Comparison of ENCODE assay signal across 14 mouse cellular contexts in the genomic region with DNA sequence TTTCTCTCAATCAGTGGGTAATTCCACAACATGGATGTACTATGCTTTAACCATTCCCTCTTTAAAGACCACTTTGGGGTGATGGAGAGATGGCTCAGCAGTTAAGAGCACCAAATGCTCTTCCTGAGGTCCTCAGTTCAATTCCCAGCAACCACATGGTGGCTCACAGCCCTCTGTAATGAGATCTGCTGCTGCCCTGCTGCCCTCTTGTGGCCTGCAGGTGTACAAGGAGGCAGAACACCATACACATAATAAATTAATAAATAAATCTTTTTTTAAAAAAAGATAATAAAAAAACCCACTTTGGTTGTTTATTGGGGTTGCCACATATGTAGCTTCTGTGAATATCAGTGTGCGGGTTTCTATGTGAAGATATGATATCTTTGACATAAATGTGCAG. TPM values are rescaled to one million over a fixed set of nuclear protein-coding genes. Genes with fewer than 3 reads are reported as not detected.
DNase-seq lines count a peak whose midpoint lies in the region; ATAC-seq and TF ChIP-seq lines count a peak whose summit lies in the region.
"Had no signal": no experiment of that assay in that cellular context is flagged by ENCODE, and none has a peak within 500 bp of the region (broad histone marks: within the 10 kb centered on the region; RNA-seq: fewer than 3 reads in every experiment).

No protein-coding gene starts in this region.

- H3K9me3 ChIP-seq in forebrain, postnatal 0 days (ENCODE audit: low read length): no peaks in the 10 kb centered on the region
- H3K9me3 ChIP-seq in forebrain, embryonic 13.5 days (replicated peaks): peaks cover 5% of the 10 kb centered on the region; the same call in 1 of the 2 replicates
- H3K9me3 ChIP-seq: liver, embryonic 15.5 days had no signal

- TF ChIP-seq CTCF in forebrain, postnatal 0 days (IDR thresholded peaks at IDR 0.05; ENCODE audit: low read depth): peak; percentile 26
- TF ChIP-seq CTCF in lung, adult 2 months (IDR thresholded peaks at IDR 0.05; ENCODE audit: insufficient read depth, low read length): peak; percentile 58

- no peak overlapping the region for H3K4me2 ChIP-seq in forebrain, postnatal 0 days (ENCODE audit: low read depth)
- H3K4me2 ChIP-seq in forebrain, embryonic 13.5 days: no peak overlapping the region
- H3K4me2 ChIP-seq: liver, embryonic 15.5 days; midbrain, embryonic 11.5 days had no signal

- ATAC-seq in forebrain, postnatal 0 days: no peak
- ATAC-seq in forebrain, embryonic 13.5 days: no peak

- 94% methylated on average over 1 of the region's 1 CpGs for WGBS in forebrain, postnatal 0 days
- WGBS in forebrain, embryonic 13.5 days: 92% methylated on average over 1 of the region's 1 CpGs
- 91% methylated on average over 1 of the region's 1 CpGs for WGBS in lung, adult 2 months

- TF ChIP-seq POLR2A in lung, adult 2 months (IDR thresholded peaks at IDR 0.05; ENCODE audit: borderline replicate concordance, extremely low read depth, low read depth, low read length): no peak

- H3K27me3 ChIP-seq in forebrain, postnatal 0 days (ENCODE audit: insufficient read depth, low read length): no peaks in the 10 kb centered on the region
- H3K27me3 ChIP-seq in forebrain, embryonic 13.5 days: no peaks in the 10 kb centered on the region
- no peaks in the 10 kb centered on the region for H3K27me3 ChIP-seq in splenic B cell, adult 2 months (ENCODE audit: control insufficient read depth, insufficient read depth, low read length, poor library complexity, severe bottlenecking)
- H3K27me3 ChIP-seq: CH12.LX; liver, embryonic 15.5 days had no signal

- H3K4me1 ChIP-seq in forebrain, postnatal 0 days (ENCODE audit: insufficient read depth): no peaks in the 10 kb centered on the region
- no peaks in the 10 kb centered on the region for H3K4me1 ChIP-seq in forebrain, embryonic 13.5 days
- no peaks in the 10 kb centered on the region for H3K4me1 ChIP-seq in lung, adult 2 months (ENCODE audit: control insufficient read depth, insufficient read depth, low read length)

- H3K27ac ChIP-seq in forebrain, postnatal 0 days (ENCODE audit: low read depth, low read length): no peak overlapping the region
- no peak overlapping the region for H3K27ac ChIP-seq in forebrain, embryonic 13.5 days
- H3K27ac ChIP-seq: liver, embryonic 15.5 days had no signal

- no peak overlapping the region for H3K9ac ChIP-seq in forebrain, postnatal 0 days
- H3K9ac ChIP-seq in forebrain, embryonic 13.5 days: no peak overlapping the region
- H3K9ac ChIP-seq: liver, embryonic 15.5 days had no signal

- DNase-seq in forebrain, postnatal 0 days: no peak
- DNase-seq in lung, adult 2 months: peak; percentile 10
- no peak for DNase-seq in lung, postnatal 14 days
- peak; percentile 57 for DNase-seq in R1 (ENCODE audit: low read depth, low spot score)
- peak; percentile 65 for DNase-seq in splenic B cell, adult 2 months (ENCODE audit: low read depth, low spot score)
- no peak for DNase-seq in spleen, postnatal 36 days (ENCODE audit: low spot score in 2 of 2)
- no peak for DNase-seq in ovary, postnatal 14 days (ENCODE audit: low spot score)
- DNase-seq: heart, adult 18-20 months; retina, postnatal 1 day had no signal

- H3K4me3 ChIP-seq in forebrain, postnatal 0 days (ENCODE audit: low read depth, low read length): no peak overlapping the region
- no peak overlapping the region for H3K4me3 ChIP-seq in forebrain, embryonic 13.5 days
- H3K4me3 ChIP-seq in lung, adult 2 months (replicated peaks; ENCODE audit: extremely low read depth, low read depth, low read length): no peak overlapping the region
- H3K4me3 ChIP-seq: erythroblast, embryonic 14.5 days; liver, embryonic 15.5 days had no signal

- H3K36me3 ChIP-seq in forebrain, postnatal 0 days (ENCODE audit: insufficient read depth): no peaks in the 10 kb centered on the region
- H3K36me3 ChIP-seq in forebrain, embryonic 13.5 days (ENCODE audit: poor library complexity, severe bottlenecking): no peaks in the 10 kb centered on the region
- no peaks in the 10 kb centered on the region for H3K36me3 ChIP-seq in splenic B cell, adult 2 months (ENCODE audit: control insufficient read depth, insufficient read depth, low read length, poor library complexity, severe bottlenecking)
- H3K36me3 ChIP-seq: liver, embryonic 15.5 days had no signal

RNA-seq across cellular contexts. Expression of a gene that starts 21.4 kb away (rescaled TPM):
- 24.2 and 29.1 TPM in 2 replicates for total RNA-seq in forebrain, postnatal 0 days (2014; rRNA removed)
- polyA plus RNA-seq in forebrain, postnatal 0 days (2015; fragmentation: Nextera tagmentation; extraction: Ambion mirVana): 6.4 and 6.5 TPM in 2 replicates
- polyA plus RNA-seq in forebrain, embryonic 13.5 days (2015; fragmentation: Nextera tagmentation; extraction: Ambion mirVana): 3.4 and 3.8 TPM in 2 replicates
- 49.3 and 79.9 TPM in 2 replicates for polyA plus RNA-seq in lung, adult 2 months (2012; rRNA removed)

Comparison
In these comparisons a context has a peak if more than half of its experiments do, and no peak if none do; other contexts are left out.
1. DNase-seq: peak in lung, adult 2 months (single experiment), R1 (single experiment) and splenic B cell, adult 2 months (single experiment); none in forebrain, postnatal 0 days (single experiment), lung, postnatal 14 days (single experiment), spleen, postnatal 36 days (0 of 2) and ovary, postnatal 14 days (single experiment).